Mouse (Mus musculus) right cerebral cortex, postnatal 14 days (tissue): Measurements from ENCODE around the gene Elovl6.

Source experiments
- DNase-seq: peaks from one replicate; pipeline ENCODE4 v3.0.0; 2022

The Elovl6 gene

GRCm38 (mm10) chr3:129544217-129544616, 12.1 kb downstream of the Elovl6 start:
- DNase-seq, result no peak

DNA sequence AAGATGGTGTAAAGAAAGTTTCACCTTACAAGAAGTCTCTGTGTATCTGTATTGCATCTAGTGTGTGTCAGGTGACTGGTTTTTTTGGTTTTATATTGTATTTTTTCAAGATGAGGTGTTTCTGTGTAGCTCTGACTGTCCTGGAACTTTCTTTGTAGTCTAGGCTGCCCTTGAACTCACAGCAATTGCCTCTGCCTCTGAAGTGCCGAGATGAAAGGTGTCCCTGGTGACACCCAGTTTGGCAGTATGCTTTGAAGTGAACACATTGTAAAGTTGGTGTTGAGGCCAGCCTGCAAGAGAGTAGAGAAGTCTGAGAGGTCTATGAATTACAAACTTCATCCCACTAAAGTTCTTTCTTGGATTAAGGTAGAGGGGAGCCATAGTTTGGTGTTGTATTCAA, 13.1 kb downstream of the Elovl6 start:
- no peak for DNase-seq

- no peak for DNase-seq
Measured at GRCm38 (mm10) chr3:129545801-129546200, 13.6 kb downstream of the Elovl6 start.

DNA sequence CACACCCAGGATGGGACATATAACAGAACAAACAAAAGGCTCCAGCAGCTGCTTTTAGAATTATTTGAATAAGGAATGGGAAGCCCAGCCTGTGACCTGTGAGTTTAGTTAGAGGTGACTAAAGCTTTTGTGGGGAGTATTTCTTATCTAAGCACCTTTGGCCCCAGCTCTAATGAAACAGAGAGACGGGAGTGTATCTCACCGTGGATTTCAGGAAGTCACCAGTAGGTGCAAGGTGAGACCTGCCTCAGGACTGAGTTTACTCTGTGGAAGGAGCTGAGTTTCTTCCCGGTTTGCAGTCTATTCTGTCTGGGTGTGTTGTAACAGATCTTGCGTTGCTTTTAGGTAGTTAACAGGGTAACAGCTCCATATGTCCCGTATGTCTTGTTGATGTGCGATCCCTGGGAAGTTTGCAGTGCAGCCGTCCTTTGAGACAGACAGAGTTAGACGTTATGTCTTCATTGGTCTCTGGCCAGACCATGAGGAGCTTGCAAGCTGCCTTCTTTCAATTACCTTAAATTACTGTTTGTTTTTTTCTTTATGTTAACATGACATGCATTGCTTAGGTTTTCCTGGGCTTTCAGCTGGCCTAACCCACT, 15.8 kb downstream of the Elovl6 start:
- DNase-seq, result no peak

DNA sequence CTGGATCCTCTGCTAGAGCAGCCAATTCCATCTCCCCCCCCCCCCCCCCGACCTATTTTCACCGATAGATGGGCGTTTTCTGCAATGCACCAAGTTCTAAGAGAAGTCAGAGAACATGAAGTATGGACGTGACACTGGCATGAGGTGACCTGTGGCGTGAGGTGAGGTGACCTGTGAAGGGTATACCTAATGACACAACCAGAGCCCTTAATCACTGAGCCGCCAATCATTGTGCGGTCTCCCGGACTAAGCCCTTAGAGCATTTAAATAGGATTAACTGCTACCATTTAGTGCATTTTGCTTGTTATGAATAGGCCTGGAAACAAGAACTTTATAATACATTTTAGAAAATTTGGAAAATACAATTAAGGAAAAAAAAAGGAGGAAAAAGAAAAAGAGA, 16.6 kb downstream of the Elovl6 start:
- DNase-seq, result no peak

- DNase-seq, result no peak
Measured at GRCm38 (mm10) chr3:129549546-129549945, 17.4 kb downstream of the Elovl6 start.

GRCm38 (mm10) chr3:129551581-129552290, 19.6 kb downstream of the Elovl6 start:
- no peak for DNase-seq

DNA sequence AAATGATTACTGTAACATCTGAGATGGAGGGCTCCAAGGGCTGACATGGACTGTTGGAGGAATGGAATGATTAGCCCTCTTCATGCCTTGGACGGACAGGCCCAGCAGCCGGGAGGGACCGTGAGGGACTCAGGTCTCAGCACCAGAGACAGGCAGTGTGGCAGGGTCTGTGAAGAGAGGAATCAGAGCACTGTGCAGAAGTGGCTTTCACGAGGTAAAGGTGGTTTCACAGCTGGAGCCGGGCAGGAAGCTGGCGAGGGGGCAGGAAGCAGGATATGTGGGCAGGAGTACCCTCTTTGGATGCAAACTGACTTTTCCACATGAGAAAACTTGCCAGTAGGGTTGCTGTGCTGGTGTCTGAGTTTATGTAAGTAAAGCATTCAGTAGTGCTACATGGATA, 20.2 kb downstream of the Elovl6 start:
- DNase-seq, result no peak

- DNase-seq, result no peak
Measured at GRCm38 (mm10) chr3:129553173-129553572, 21.0 kb downstream of the Elovl6 start.

DNA sequence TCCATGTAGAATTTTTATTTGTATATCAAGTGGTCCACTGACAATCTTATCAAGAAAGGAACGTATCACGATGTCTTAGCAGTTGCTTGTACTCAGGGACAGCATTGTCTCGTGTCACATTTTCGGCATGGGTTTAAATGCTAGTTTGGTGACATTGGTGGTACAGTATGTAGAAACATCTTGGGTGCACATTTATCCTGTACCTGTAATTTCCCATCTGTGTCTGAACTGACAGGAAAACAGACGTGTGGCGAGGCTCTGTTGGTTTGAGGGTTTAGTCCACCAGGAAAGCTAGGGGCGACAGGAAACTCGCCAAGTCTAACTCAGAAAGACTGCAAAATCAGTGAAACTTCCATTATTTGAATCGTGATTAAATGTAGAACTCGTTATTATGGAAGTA, 21.5 kb downstream of the Elovl6 start:
- no peak for DNase-seq

GRCm38 (mm10) chr3:129554436-129554835, 22.3 kb downstream of the Elovl6 start:
- no peak for DNase-seq

GRCm38 (mm10) chr3:129557048-129557447, 24.9 kb downstream of the Elovl6 start:
- no peak for DNase-seq

- DNase-seq, result no peak
Measured at GRCm38 (mm10) chr3:129557566-129557965, 25.4 kb downstream of the Elovl6 start.

GRCm38 (mm10) chr3:129558016-129558955, 26.1 kb downstream of the Elovl6 start:
- DNase-seq, result no peak

DNA sequence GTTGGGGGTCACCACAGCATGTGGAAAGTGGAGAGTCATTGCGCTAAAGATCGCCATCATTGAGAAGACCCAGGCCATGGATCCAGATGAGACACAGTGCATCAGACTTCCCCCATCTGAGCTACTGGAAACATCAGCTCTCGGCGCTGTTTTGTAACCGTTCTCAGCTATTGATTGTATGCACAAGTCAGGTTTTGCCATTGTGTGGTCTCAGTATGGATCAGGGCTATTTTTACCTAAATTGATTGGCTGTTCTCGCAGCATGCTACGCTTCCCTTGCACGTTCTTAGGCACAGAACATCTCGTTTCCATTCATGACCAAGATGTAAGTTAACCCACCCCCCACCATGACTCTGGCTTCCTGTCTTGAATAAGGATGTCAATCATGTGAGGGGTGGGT, 27.9 kb downstream of the Elovl6 start:
- no peak for DNase-seq

GRCm38 (mm10) chr3:129561011-129561410, 28.9 kb downstream of the Elovl6 start:
- DNase-seq, result no peak

GRCm38 (mm10) chr3:129561853-129562252, 29.7 kb downstream of the Elovl6 start:
- DNase-seq, result no peak

GRCm38 (mm10) chr3:129562411-129562810, 30.3 kb downstream of the Elovl6 start:
- no peak for DNase-seq

DNA sequence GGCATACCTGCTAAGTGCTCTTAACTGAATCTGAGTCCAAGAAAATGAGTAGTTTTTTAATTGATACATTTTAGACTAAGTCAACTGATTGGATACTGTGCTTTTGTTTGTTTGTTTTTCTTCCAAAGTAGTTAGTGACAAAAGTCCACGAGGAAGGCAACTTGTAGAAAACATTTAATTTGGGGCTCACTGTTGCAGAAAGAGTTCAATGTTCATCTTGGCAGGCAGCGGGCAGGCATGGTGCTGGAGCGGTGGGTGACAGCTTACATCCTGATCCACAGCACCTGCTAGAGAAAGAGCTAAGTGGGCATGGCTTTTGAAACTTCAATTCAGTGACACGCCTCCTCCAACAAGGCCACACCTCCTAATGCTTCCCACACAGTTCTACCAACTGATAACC, 31.7 kb downstream of the Elovl6 start:
- no peak for DNase-seq

DNA sequence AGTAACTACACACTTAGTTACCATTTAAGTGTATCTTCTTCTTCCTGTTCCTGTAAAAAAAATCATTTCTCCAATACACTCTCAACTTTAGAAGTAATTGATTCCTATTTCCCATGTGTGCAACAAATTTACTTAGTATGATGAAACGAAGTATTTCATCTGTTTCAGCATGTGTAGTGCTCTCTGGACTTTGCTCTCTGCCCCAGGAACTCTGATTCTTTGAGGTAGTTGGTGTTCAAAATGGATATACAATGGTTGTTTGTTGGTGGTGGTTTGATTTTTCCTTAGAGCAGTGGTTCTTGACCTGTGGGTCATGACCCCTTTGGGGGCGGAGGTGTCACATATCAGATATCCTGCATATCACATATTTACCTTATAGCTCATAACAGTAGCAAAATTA, 32.7 kb downstream of the Elovl6 start:
- DNase-seq, result no peak

GRCm38 (mm10) chr3:129565458-129565857, 33.3 kb downstream of the Elovl6 start:
- no peak for DNase-seq

GRCm38 (mm10) chr3:129566013-129566412, 33.9 kb downstream of the Elovl6 start:
- no peak for DNase-seq

- DNase-seq, result no peak
Measured at GRCm38 (mm10) chr3:129566876-129567275, 34.7 kb downstream of the Elovl6 start.

DNA sequence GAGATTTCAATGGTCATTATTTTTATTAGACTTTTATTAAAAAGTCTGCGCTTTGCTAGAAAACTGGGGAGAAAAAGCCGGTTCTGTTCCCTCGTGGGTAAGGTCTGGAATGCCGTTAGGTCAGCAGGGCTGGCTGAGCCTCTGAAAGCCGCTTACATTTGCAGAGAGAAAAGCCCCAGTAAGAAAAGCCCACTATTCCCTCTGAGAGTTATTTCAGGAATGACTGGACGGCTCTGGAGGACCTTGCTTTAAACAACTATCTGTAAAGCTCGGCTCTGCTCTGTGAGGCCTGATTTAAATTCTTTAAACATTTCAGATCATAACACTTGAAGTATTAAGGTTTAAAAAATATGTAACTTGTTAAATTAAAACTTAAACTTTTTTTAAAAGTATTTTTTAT, 36.4 kb downstream of the Elovl6 start:
- DNase-seq, result no peak
